Mouse (Mus musculus): ENCODE results near the gene Gnb3. TPM values are rescaled to one million over a fixed set of nuclear protein-coding genes. Genes with fewer than 3 reads are reported as not detected.

The Gnb3 gene
- polyA plus RNA-seq (2012; rRNA removed) (1.9 and 2.3 TPM in 2 replicates), polyA plus RNA-seq (2014; fragmentation: Nextera tagmentation; extraction: Ambion mirVana) (1.6 and 1.8 TPM in 2 replicates)

DNA sequence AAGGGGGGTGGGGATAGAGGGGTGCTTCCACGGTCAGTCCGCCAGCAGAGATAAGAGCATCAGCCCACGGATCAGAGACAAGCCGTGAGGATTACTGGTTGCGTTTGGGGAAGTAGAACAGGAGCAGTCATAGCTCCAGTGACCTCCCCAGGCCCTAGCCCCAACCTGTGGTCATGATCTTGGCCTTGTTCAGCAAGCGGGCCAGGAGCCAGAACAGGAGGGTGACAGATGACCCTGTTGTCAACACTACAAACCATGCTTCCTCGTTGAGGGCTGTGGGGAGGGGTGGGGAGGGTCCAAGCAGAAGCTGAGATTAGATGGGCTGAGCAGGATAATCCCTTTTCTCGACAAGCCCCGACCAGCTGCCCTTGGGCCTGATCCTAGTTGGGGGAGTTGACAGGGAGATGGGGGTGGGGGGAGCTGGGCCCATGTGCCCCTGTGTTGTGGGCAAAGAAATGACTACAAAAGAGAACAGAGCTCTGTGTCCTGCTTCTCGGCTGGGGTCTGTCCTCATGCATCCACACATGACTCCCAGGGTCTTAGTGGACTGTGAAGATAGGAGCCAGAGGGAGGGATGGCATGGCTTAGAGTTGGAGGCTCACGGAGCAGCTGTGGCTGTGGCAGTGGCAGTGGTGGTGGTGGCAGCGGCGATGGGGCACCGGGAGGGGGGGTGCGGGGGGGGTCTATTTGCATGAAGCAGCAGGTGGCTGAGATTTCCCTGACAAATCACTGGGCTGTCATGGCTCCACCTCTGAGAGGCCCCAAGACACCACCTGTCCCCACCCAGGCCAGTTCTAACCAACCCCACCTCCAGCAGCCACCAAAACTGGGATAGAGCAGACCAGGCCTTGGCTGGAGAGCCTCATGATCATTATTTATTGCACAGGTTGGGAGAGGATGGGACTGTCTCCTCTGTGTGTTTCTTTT is at the start of gene Gnb3:
TSS of gene Gnb3 (minus strand) at position 35 of the 927 bp plus-strand sequence.
- DNase-seq (ENCODE audit: low spot score): no peak
- Histone ChIP-seq H3K36me3 (ENCODE audit: control insufficient read depth, insufficient read depth, low read length) (peaks cover 37% of the 10 kb centered on the region), H3K27me3 (ENCODE audit: control insufficient read depth, insufficient read depth, low read length) (no peaks in the 10 kb centered on the region), H3K27ac (replicated peaks; ENCODE audit: low read depth, low read length) (no peak within 1 kb of the TSS), H3K9me3 (ENCODE audit: control insufficient read depth, low read length) (no peaks in the 10 kb centered on the region), H3K4me1 (ENCODE audit: control insufficient read depth, insufficient read depth, low read length) (peaks cover 7% of the 10 kb centered on the region; the same call in 1 of the 2 replicates), H3K4me3 (replicated peaks; ENCODE audit: low read length) (no peak within 1 kb of the TSS), H3K9ac (ENCODE audit: low read depth, low read length, severe bottlenecking) (peak within 1 kb of the TSS; percentile 21), H3K4me2 (replicated peaks; ENCODE audit: low read depth, low read length, severe bottlenecking) (no peak within 1 kb of the TSS)
- no peak for TF ChIP-seq POLR2A (IDR thresholded peaks at IDR 0.05; ENCODE audit: borderline replicate concordance, extremely low read depth, insufficient read depth, insufficient read length)
- whole genome bisulfite sequencing: 35% methylated on average over 14 of the region's 15 CpGs
- peak; percentile 16; the same call in 1 of the 2 replicates for ATAC-seq (ENCODE audit: low FRiP score, low read depth)

DNA sequence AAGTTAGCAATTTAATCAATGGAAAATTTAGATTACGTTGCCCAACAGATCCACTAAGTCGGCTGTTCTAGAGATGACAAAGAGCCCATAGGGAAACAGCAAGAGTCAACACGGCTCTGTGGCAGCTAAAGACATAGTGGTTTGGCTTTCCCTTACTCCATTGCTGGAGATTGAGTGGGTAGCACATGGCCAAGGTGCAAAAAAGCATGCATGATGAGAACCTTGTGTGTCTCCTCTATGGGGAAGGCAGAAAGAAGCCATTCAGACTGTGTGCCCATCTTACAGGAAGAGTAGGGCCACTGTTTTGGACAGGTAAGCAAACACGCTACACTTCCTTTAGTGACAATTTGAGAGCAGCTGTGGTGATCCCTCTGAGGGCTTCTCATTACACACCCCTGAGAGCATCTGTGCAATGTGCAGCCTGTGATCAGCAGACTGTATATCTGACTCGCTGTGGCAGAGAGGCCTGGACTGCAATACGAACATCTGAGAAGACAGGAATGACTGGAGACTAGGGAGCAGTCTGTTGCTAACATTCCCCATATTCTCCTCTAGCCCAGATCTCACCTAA is 48.6 kb upstream of the Gnb3 start:
- H3K9ac ChIP-seq (ENCODE audit: low read depth, low read length, severe bottlenecking): no peak overlapping the region
- no peak overlapping the region for H3K27ac ChIP-seq (replicated peaks; ENCODE audit: low read depth, low read length)
- H3K9me3 ChIP-seq (ENCODE audit: control insufficient read depth, low read length): no peaks in the 10 kb centered on the region
- TF ChIP-seq POLR2A (IDR thresholded peaks at IDR 0.05; ENCODE audit: borderline replicate concordance, extremely low read depth, insufficient read depth, insufficient read length): no peak
- ATAC-seq (ENCODE audit: low FRiP score, low read depth) (no peak), DNase-seq (ENCODE audit: low spot score) (no peak)
- WGBS: 89% methylated on average over 6 of the region's 6 CpGs
- no peaks in the 10 kb centered on the region for H3K4me1 ChIP-seq (ENCODE audit: control insufficient read depth, insufficient read depth, low read length)
- no peaks in the 10 kb centered on the region for H3K36me3 ChIP-seq (ENCODE audit: control insufficient read depth, insufficient read depth, low read length)
- no peaks in the 10 kb centered on the region for H3K27me3 ChIP-seq (ENCODE audit: control insufficient read depth, insufficient read depth, low read length)
- H3K4me2 ChIP-seq (replicated peaks; ENCODE audit: low read depth, low read length, severe bottlenecking): no peak overlapping the region
- H3K4me3 ChIP-seq (replicated peaks; ENCODE audit: low read length): no peak overlapping the region

DNA sequence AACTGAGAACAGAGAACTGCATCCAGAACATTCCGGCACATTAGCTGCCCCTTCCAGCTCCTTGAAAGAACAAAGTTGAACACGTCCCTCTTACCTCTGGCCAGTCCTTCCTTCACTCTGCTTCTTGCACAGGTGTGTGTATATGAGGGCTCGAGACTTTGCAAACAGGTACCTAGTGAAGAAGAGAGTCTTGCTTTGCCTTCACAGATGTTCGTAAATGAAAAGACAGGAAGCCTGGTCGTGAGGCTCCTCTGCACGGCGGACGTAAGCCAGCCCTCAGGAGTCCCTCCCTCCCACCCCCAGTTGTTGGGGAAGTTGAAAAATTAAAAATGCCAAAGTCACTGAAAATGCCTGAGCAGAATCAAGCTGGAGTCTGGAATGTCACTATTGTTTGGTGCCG is 47.9 kb upstream of the Gnb3 start, which contains the start of gene Cd4:
TSS of gene Cd4 (minus strand) at position 236 of the 400 bp plus-strand sequence.
- Histone ChIP-seq H3K36me3 (ENCODE audit: control insufficient read depth, insufficient read depth, low read length) (no peaks in the 10 kb centered on the region), H3K9ac (ENCODE audit: low read depth, low read length, severe bottlenecking) (no peak within 1 kb of the TSS), H3K4me2 (replicated peaks; ENCODE audit: low read depth, low read length, severe bottlenecking) (no peak within 1 kb of the TSS), H3K4me3 (replicated peaks; ENCODE audit: low read length) (no peak within 1 kb of the TSS), H3K27ac (replicated peaks; ENCODE audit: low read depth, low read length) (no peak within 1 kb of the TSS), H3K27me3 (ENCODE audit: control insufficient read depth, insufficient read depth, low read length) (no peaks in the 10 kb centered on the region), H3K9me3 (ENCODE audit: control insufficient read depth, low read length) (no peaks in the 10 kb centered on the region), H3K4me1 (ENCODE audit: control insufficient read depth, insufficient read depth, low read length) (no peaks in the 10 kb centered on the region)
- no peak for ATAC-seq (ENCODE audit: low FRiP score, low read depth)
- WGBS: 75% methylated on average over 9 of the region's 9 CpGs
- TF ChIP-seq POLR2A (IDR thresholded peaks at IDR 0.05; ENCODE audit: borderline replicate concordance, extremely low read depth, insufficient read depth, insufficient read length): no peak
- no peak for DNase-seq (ENCODE audit: low spot score)

DNA sequence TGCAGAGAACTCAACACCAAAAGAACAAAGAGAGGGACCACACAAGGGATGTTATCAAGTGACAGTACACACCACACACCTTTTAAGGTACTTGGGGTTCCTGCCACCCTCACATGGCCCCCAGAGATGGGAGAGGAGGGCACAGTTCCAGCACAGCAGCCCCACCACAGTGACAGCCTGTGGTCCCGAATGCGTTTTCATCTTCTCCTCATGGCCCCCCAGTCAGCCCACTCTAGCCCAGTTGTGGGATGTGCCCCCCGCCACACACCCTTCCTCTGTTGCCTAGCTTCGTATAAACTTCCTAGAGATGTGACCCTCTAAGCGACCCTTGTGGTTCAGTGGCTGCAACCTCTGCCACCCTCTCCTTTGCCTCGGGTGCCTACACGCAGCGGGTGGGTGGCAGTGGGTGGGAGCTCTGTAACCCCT is 45.9 kb upstream of the Gnb3 start:
- H3K4me3 ChIP-seq (replicated peaks; ENCODE audit: low read length): no peak overlapping the region
- WGBS: 92% methylated on average over 8 of the region's 8 CpGs
- no peak overlapping the region for H3K4me2 ChIP-seq (replicated peaks; ENCODE audit: low read depth, low read length, severe bottlenecking)
- DNase-seq (ENCODE audit: low spot score) (no peak), ATAC-seq (ENCODE audit: low FRiP score, low read depth) (no peak)
- no peak overlapping the region for H3K9ac ChIP-seq (ENCODE audit: low read depth, low read length, severe bottlenecking)
- no peak for TF ChIP-seq POLR2A (IDR thresholded peaks at IDR 0.05; ENCODE audit: borderline replicate concordance, extremely low read depth, insufficient read depth, insufficient read length)
- H3K4me1 ChIP-seq (ENCODE audit: control insufficient read depth, insufficient read depth, low read length): no peaks in the 10 kb centered on the region
- no peaks in the 10 kb centered on the region for H3K27me3 ChIP-seq (ENCODE audit: control insufficient read depth, insufficient read depth, low read length)
- no peak overlapping the region for H3K27ac ChIP-seq (replicated peaks; ENCODE audit: low read depth, low read length)
- no peaks in the 10 kb centered on the region for H3K36me3 ChIP-seq (ENCODE audit: control insufficient read depth, insufficient read depth, low read length)
- H3K9me3 ChIP-seq (ENCODE audit: control insufficient read depth, low read length): no peaks in the 10 kb centered on the region

DNA sequence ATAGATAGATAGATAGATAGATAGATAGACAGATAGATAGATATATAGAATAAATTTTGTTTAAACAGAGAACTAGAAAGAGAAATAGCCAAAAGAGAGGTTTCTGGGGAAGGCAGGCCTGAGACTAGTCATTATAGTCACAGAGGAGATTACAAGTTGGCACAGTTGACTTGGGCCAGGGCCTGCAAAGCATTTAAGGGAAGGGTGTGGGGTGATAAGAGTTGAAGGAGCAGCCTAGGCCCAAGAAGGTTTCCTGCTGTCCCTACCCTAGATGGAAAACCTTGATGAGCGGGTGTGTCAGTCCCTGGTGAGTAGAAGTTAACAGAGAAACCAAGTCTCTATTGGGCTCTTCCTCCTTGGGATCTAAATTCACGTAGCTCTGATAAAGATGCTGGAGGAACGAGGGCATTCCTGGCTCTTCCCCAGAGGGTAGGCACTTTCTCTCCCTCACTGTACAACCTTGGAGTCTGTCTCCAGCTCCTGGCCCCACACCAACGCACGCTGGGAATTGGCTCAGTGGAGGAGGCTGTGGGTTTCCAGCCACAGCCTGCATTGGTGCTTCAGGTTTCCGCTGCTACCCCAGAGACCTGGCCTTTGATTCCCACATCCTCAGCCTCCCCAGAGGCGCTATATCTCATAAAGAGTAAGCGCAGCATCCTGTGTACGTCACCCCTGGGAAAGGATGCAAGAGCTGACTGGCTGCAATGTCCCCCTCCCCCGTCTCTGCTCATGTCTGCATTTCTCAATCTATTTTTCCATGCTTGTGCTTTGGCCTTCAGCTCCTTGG is 44.8 kb upstream of the Gnb3 start:
- Histone ChIP-seq H3K9ac (ENCODE audit: low read depth, low read length, severe bottlenecking) (no peak overlapping the region), H3K9me3 (ENCODE audit: control insufficient read depth, low read length) (no peaks in the 10 kb centered on the region), H3K4me3 (replicated peaks; ENCODE audit: low read length) (no peak overlapping the region), H3K27ac (replicated peaks; ENCODE audit: low read depth, low read length) (no peak overlapping the region), H3K4me2 (replicated peaks; ENCODE audit: low read depth, low read length, severe bottlenecking) (no peak overlapping the region), H3K27me3 (ENCODE audit: control insufficient read depth, insufficient read depth, low read length) (no peaks in the 10 kb centered on the region), H3K36me3 (ENCODE audit: control insufficient read depth, insufficient read depth, low read length) (no peaks in the 10 kb centered on the region), H3K4me1 (ENCODE audit: control insufficient read depth, insufficient read depth, low read length) (no peaks in the 10 kb centered on the region)
- WGBS: 65% methylated on average over 10 of the region's 10 CpGs
- no peak for TF ChIP-seq POLR2A (IDR thresholded peaks at IDR 0.05; ENCODE audit: borderline replicate concordance, extremely low read depth, insufficient read depth, insufficient read length)
- no peak for DNase-seq (ENCODE audit: low spot score)
- no peak for ATAC-seq (ENCODE audit: low FRiP score, low read depth)
